Mouse (Mus musculus) cerebellum, adult 11-12 months (tissue): ENCODE results near the gene Pdgfb.

Experiments used
- DNase-seq: peaks from one replicate; pipeline ENCODE4 v3.0.0; 2022

Gene Pdgfb

DNA sequence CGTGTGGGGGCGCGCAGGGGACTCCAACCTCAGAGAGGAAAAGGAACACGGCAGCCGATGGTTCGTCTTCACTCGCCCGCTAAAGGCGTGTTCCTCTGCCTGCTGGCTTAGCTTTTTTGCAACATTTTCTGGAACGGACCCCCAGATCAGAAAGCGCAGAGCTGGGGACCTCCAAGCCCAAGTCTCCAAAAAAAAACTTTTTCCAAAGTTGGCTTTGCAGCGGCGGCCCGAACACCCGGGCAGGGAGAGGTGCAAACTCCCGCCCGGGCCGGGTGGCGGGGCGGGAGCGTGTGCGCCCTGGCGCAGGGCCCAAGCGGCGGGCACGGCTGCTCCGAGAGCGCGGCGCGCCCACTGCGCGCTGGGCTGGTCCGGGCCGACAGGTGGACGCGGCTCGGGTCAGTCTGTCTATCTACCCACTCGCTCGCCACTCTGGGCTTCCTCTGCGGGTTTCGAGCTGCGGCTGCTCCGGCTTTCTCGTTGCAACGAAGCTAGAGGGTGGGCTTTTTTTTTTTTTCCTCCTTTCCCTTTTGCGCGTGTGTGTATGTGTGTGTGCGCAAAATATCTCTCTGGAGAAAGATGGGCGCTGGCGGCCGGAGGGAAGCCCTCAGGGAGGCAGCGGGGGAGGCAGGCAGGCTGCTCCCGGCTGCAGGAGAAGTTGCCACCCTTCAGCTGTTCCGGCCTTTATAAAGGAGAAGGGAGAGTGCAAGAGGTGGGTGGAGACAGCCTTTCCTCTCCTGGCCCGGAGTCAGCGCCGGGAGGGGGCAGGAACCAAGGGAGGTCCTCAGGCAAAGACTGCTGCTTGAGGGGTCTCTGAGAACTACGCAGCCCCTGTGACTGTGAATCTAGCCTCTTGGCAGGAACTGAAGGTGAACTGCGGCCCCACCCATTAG is at the start of gene Pdgfb:
TSS of gene Pdgfb (minus strand) at position 657 of the 890 bp plus-strand sequence.
- DNase-seq = peak; percentile 62

DNA sequence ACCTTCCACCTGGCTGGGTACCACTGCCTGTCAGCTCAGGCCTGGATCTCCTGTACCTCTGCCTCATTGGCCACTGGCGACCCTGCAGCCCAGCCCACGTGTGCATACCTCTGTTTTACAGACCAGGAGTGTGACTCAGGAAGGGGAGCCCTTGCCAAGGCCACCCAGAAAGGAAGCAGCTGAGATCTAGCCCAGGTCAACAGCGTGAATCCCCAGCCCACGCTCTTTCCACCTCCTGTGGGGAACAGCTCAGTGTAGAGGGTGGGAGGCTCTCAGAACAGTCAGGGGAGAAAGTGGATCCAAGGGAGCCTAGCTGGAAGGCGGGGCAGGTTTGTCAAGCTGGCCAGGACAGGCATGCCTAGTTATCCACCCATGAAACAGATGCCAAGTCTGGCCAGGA is 48.0 kb upstream of the Pdgfb start:
- no peak for DNase-seq

DNA sequence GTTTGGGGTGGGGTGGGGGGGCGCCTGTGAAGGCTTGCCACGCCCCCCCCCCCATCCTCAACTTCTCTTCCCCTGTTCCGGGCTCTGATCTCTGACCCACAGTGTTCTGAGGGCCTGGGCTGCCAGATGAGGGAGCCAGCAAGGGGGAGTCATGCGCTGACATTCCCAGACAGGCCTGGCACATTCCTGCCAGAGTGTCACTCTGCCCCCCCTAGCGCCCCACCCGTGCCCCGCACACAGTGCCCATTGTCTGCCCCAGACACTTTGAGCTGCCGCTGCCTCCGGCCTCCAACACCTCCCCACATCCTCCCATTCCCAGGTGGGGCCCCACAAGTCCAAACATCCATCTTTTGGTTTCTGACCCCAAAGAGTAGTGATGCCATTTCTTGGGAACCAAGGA is 47.6 kb upstream of the Pdgfb start:
- DNase-seq = no peak

DNA sequence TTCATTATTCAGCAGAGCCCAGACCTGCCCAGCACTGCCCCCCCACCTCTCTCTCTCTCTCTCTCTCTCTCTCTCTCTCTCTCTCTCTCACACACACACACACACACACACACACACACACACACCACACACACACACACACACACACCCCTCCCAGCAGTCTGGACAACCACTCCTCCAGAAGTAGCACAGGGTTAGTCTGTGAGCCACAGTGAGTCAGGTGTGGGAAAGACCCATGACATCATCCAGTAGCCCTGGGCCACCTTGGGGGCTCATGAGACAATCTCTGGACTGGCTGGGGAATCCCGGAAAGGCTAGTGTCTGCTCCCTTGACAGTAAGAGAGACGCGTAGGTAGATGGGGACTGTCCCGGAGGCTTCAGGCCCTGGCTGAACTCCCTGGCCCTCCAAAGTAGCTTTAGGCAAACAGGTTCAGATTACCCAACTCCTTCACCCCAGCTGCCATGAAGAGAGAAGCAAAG is 46.3 kb upstream of the Pdgfb start:
- no peak for DNase-seq

DNA sequence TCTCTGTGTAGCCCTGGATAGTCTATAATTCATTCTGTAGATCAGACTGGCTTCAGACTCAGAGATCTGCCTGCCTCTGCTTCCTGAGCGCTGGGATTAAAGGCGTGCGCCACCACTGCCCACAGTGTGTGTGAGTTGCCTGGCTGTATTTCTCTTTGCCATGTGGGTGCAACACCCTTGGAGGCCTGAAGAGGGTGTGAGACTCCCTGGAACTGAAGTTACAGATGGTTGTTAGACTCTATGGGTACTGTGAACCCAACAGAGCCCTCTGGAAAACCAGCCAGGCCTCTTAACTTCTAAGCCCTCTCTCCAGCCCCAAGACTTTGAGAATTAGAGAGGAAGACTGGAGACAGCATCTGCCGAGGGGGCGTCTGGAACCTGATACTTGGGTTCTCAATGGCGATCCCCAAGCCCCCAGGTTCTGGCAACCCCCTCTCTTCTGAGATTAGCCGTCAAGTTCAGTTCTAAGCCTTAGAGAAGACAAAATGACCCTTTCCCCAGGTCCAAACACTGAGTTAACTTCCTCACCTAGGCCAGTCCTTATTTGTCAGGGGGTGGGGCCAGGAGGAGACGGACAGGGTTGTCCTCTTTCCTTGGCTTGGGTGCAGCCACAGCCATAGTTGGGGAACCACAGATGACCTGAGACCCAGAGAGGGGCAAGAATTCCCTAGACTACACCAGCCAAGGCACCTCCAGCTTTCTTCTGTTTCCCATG is 45.7 kb upstream of the Pdgfb start:
- no peak for DNase-seq

DNA sequence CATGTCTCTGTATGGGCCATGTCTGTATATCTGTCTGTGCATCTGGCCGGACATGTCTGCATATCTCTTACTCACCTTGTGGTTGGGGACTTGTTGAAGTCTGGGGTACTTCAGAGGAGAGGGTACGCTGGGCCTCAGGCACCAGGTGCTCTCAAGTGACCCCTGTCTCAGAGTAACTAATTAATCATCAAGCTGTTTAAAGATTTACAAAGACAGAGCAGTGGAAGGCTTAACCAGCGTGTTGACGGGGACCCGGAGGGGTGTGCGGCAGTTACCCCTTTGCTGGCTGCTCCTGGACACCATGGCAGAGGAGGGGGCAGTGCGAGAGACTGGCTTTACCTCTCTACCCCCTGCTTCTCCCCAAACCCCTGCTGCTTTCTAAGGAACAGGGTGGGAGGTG is 44.8 kb upstream of the Pdgfb start:
- no peak for DNase-seq

DNA sequence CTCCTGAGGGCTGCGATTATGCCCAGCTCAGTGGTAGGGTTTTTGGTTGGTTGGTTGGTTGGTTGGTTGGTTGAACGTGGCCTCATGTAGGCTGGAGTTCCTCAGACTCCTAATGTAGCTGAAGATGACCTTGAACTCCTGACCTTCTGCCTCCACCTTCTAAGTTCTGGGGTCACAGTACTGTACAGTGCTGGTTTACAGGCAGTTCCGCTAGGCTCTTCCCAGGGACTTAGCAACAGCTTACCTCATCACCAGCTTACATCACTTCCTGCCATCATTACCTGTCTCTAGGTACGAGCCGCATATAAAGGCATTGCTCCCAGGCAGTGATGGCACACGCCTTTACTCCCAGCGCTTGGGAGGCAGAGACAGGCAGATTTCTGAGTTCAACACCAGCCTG is 43.4 kb upstream of the Pdgfb start:
- no peak for DNase-seq

DNA sequence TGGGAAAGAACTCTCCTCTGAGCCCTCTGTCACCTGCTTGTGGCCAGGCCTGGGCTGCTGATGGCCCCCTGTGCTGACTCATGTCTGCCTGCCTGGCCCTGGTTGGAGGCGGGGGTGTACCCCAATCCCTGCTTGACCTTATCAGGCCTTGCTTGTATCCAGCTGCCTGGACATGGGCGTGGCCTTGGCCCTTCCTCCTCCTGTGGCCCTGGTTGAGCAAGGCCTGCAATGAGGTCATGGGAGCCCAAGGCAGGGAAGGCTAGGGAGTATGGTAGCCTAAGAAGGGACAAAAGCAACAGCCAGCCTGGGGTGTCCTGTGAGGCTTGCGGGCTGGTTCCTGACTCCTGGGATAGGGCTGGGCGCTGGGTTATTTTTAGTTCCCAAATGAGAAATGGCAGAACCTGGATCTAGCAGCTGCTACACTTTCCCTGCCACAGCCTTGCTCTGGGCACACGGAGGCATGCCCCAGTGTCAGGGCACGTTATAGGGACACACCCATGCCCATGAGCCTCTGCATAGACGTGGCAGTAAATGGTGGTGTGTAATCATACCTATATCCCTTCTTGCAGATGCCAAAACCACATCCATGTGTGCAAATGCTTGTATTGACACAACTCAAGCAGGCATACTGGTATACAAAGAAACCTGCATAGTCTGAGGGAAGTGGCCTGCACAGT is 39.4 kb upstream of the Pdgfb start:
- no peak for DNase-seq

DNA sequence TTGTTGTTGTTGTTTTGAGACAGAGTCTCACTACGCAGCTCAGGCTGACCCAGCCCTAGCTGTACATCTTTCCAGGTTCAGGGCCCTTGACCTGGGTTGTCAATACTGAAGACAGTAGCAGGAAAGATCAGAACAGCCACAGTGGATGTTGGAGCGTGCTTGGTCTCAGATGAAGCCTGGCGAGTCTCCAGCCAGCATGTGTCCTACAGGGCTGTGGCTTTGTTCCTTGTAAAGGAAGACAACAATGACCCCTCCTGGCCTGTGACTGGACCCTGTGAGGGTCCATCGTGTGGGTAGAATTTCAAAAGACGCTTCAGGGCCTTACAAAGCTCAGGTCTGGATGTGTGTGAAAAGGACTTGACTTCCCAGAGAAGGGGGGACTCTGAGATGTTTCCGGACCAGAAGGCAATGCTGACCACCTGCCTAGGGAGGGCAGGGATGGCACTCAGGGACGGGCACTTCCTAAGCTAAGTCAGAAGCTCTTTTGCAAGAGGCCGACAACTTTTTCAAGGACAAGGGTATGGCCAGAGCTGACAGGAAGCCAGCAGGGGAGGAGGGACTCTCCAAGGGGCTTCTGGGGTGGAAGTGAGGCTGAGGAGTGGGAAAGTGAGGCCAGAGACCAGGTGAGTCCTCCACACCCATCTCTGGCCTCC is 38.7 kb upstream of the Pdgfb start:
- DNase-seq = no peak

DNA sequence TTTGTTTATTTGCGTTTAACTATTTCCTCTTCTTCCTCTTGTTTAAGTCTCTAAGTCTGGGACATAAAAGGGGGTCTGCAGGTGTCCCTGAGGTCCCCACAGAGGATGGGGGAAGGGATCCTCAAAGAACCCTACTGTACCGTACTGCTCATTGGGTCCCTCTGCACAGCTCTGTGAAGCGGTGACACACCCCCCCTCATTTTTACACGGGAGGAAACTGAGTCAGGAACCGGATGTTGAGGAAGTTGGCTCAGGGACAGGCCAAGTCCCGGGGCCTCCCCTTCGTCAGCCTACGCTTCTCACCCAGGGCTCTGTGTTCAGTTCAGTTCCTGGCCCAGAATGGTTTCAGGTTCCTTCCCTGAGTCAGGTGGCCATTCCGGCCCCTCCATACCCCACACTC is 37.0 kb upstream of the Pdgfb start:
- DNase-seq = no peak

DNA sequence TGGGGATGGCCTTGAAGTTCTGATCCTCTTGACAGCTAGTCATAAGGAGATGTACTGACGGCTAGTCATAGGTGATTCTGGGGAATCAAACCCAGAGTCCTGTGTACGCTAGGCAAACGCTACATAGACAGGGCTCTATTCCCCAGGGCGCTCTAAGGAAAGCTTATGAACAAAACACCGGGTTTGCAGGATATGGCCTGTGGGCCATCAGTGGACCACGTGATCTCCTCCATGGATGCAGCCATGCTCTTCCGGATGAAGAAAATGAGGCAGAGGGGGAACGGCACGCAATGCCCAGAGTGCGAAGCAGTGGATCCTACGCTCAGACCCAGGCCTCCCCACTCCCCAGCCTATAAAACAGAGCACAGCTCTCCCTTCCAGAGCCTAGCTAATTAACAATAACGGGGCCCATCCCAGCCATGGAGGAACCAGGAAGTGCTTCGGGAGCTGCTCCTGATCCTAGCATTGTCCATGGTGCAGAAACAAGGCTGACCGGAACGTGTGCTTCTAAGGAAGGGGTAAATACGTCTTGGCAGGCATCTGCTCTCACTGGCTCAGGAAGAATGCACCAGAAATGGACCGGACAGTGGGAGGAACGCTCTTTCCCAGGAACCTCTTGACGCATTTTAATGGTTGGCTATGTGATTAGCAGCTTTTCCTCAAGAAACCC is 36.5 kb upstream of the Pdgfb start:
- no peak for DNase-seq

DNA sequence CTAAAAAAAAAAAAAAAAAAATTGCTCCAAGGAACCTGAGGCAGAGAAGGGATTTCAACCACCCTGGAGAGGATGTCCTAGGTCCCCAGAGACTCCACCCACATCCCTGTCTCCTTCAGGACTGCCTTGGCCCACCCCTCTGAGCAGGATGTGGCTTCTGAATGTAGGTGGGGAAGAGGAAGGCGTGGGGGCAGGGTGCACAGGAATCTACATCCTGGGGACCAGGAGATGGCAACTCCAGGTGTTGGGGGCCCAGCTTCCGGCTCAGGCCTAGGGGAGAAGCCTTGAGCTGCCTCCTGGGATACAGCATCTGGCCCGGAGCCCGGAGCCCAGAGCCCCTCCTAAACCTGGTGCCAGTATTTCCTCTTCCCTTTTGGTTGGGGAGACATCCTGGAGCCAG is 35.3 kb upstream of the Pdgfb start:
- no peak for DNase-seq

DNA sequence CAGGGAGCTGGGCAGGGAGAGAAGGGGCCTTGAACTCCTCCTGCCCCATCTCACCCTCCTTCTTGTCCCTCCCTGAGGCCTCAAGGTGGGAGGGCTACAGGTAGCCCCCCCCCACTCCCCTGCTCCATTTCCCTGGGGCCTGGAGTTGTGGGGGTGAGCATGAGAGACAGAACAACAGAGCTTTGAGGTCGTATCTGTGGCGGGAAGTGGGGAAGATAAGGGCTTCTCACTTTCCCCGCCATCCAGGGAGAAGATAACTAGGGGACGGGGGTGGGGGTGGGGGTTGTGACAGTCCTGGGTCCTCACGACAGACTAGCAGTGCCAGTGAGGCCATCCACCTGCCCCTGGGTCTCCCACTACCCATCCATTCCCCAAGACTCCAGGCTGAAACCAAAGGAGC is 33.2 kb upstream of the Pdgfb start:
- no peak for DNase-seq

DNA sequence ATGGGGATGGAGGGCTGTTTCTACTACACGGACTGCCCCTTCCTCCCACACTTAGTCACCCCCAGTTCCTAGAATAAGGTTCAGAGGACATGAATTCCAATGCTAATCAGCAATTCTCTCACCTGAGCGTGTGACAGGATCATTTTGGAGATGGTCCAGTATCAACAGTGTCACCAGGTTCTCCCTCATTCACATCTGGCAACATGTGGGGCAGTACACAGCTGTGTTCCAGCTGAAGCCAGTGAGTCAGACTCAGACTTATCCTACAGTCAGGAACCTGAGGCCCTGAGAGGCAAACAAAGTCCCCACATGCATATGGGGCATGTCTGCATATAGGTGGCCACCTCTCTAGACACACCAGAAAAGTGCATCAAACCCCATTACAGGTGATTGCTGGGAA is 32.5 kb upstream of the Pdgfb start:
- no peak for DNase-seq

DNA sequence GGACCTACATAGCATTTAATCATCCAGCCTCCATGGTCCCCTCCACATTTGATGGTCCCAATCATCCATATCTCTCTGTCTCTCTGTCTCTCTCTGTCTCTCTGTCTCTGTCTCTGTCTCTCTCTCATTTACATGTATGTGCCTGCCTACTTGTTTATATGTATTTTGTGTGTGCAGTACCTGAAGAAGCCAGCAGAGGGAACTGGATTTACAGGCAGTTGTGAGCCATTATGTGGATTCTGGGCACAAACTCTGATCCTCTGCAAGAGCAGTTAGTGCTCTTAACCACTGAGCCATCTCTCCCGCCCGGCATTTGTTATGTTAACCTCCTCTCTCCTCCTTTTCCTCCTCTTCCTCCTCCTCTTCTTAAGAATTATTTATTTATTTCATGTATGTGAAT is 31.0 kb upstream of the Pdgfb start:
- no peak for DNase-seq

DNA sequence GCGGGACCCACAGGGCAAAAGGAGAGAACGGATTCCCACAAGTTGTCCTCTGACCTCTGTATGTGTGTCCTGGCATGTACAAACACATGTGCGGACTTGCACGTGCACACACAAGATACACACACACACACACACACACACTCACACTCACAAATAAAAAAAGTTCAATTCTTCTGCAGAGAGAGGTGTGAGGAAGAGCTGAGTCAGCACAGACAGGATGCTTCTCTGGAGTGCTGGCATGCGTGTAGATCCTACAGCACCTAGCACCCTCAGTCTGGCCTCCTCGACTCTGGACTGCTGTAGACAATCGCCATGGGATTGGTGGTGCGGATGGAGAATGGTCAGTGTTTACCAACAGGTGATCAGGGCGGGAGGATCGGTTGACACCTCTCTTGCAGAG is 29.5 kb upstream of the Pdgfb start:
- DNase-seq = no peak

DNA sequence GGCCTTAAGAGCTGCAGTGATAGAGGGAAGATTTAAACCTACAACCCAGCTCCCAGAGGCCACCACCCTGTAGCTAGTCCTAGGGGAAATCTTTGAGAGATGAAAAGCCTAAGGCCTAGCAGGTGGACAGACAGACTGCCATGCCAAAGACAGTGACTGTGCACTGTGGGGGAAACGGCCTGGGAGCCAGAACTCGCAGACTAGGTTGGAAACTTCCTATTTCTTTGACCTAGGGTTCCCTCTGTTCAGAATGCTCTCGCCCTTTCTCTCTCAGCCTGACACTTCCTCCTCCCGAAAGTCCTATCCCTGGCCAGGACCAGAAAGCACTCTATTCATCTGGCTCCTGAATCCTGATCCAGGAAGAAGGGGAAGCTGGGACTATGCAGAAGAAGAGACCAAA is 27.4 kb upstream of the Pdgfb start:
- no peak for DNase-seq

DNA sequence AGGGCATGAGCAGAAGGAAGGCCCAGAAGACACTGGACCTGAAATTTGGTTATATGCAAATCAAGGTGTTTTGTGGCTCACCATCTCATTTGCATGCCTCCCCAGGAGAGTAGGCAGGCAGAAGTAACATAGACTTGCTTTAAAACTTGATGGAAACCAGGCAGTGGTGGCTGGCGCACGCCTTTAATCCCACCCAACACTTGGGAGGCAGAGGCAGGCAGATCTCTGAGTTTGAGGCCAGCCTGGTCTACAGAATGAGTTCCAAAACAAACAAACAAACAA is 23.3 kb upstream of the Pdgfb start:
- DNase-seq = no peak

DNA sequence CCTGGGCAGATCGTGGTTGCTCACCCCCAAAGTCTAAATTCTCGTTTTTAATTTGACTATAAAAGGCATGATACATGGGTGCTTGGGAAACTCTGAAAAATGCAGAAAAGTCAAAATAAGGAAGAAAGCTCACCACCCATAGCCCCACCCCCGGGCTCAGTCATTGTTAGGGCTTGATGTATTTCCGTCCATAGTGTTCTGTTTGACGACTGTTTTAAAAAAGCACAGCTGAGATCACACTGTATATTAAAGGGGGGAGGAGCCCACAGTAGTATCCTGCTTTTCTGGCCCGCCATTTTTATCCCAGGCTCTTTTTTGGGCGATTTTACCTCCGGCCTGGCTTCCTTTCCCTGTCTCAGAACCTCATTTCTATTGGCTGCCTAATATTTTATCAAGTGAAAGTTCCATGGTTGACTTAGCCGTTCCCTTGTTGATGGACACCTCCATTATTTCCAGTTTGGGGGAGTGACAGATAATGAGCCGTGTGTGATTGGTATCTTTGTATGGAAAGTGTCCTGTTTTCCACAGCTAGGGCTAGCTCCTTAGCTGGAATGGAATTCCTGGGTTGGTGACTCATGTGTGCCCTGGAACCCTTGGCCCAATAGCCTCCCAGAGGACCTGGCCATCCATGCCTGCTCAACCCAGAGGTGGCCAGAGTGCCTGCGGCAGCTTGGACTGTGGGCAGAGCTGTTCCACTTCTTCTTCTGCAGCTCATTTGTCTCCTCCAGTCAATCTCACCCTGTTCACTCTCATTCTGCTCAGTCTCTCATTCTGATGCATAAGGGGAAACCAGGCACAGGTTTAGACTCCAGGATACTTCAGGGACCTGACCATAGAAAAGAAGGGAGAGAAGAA is 22.7 kb upstream of the Pdgfb start:
- DNase-seq = no peak

DNA sequence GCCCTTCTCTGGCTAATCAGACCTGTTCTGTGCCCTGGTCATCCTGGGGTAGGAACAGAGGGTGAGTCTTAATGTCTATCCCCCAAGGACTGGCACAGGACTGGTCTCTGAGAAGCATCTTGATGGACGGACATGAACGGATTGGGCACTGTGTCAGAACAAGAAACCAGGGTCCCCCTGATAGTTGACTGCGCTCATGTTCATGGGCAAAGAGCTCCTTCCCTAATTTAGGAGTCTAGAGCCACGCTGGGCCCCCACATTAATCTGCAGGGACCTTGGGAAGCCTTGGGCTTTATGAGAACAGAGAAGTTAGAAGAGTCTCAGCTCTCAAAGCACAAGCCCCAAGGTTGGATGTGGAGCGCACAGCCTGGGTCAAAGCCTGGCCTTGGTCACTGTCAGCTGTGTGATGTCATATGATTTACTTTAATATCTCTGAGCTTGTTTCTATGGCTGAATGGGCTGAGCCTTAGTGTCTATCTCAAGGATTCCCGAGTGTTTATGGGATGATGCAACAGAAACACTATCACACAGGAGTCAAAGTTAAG is 20.6 kb upstream of the Pdgfb start:
- DNase-seq = no peak

DNA sequence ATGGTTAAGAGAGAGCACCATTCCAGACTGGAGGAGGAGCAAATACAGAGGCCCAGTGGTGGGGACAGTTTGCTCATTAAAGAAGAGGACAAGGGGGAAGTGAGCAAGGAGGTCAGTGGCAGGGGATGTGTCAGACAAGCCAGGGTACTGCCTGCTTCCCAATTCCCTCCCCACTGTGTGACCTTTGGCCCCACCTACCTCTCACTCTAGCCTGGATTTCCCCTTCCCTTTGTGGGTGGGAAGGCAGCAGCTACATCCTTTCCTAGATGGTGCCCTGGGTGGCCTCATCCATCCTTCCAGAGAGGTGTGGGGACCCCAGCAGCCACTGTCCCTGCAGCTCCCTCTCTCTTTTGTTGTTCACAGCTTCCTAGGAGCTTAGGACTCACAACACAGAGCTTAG is 20.1 kb upstream of the Pdgfb start:
- DNase-seq = no peak

DNA sequence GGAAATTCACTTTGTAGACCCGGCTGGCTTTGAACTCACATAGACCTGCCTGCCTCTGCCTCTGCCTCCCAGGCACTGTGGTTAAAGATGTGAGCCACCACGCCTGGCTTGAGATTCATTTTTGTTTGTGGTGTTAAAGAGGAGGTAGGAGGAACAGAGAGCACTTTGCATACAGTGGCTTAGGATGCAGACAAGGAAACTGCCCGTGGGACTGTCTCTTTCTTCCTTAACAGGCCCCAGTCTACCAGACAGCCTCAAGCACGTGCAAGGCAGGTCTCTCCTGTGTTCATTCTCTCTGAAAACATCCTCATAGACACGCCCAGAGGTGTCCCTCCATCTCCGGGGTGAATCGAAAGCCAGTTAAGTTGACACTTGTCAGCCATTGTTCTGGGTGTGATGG is 19.6 kb upstream of the Pdgfb start:
- DNase-seq = no peak
